Mouse (Mus musculus) kidney, adult 2 months (tissue): ENCODE data around the gene Ube4a.

Source experiments
- CTCF ChIP-seq: fragments of 200-500 bp; conservative IDR thresholded peaks from 2 replicates; pipeline ENCODE4 v1.5.1; 2011; ENCODE audit warnings: low read depth, mild to moderate bottlenecking, control low read depth, low read length, moderate library complexity, mixed read lengths; ENCODE audit not compliant: insufficient read depth, insufficient read length
- POLR2A ChIP-seq: fragments of 200-500 bp; IDR thresholded peaks from one replicate; pipeline ENCODE4 v1.6.1; 2011; ENCODE audit warnings: low read depth, low read length, control low read depth

DNA sequence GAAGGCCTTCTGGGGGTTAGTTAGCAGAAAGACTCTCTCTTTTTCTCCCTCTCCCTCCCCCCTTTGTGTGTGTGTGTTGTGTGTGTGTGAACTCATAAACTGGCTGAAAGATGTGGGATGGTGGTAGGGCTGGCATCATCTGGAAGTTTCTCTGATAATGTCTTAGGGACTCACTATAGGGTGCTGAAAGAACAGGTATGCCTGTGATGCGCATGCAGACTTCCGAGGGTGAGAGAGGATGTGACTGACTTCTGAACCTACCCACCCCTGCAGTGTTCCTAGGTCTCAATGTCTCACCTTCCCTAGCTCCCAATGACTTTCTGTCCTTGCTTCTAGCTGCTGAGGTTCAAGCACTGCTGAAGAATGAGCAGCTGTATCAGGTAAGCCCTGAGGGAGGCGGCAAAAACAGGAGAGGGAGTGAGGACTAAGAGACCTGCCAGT, 20.3 kb upstream of the Ube4a start:
- TF ChIP-seq CTCF (no peak), POLR2A (no peak)
